Mouse (Mus musculus) limb, embryonic 12.5 days (tissue): ENCODE measurements at regions not wholly inside any gene's neighbourhood (a gene's known extent, or its start where the extent isn't known, plus 50 kb on each side); places are given as distances from the start of the nearest gene placed in this dataset.

Source experiments
- ATAC-seq: fragments of 200-750 bp; cut with Nextera tagmentation; 2 replicates; pipeline ENCODE4 v1.8.0; 2017; ENCODE audit warnings: low read depth, moderate TSS enrichment; ENCODE audit not compliant: insufficient number of reproducible peaks, insufficient read depth, low FRiP score, low TSS enrichment
- H3K27ac ChIP-seq: fragments of 300-500 bp; sonication (generic); 2 replicates; pipeline ENCODE4 v1.5.1; 2016; ENCODE audit warnings: mild to moderate bottlenecking, moderate library complexity
- H3K27me3 ChIP-seq: fragments of 300-500 bp; sonication (generic); 2 replicates; pipeline ENCODE4 v1.6.1; 2016; ENCODE audit warnings: mild to moderate bottlenecking, moderate library complexity
- H3K36me3 ChIP-seq: fragments of 300-500 bp; sonication (generic); 2 replicates; pipeline ENCODE4 v1.6.1; 2016; ENCODE audit warnings: mild to moderate bottlenecking, moderate library complexity
- H3K4me1 ChIP-seq: fragments of 300-500 bp; sonication (generic); replicated peaks from 2 replicates; pipeline ENCODE4 v1.6.1; 2016
- H3K4me2 ChIP-seq: fragments of 300-500 bp; sonication (generic); 2 replicates; pipeline ENCODE4 v1.6.1; 2016; ENCODE audit warnings: mild to moderate bottlenecking, moderate library complexity
- H3K4me3 ChIP-seq: fragments of 300-500 bp; sonication (generic); replicated peaks from 2 replicates; pipeline ENCODE4 v1.5.1; 2016; ENCODE audit warnings: mild to moderate bottlenecking
- H3K9ac ChIP-seq: fragments of 300-500 bp; sonication (generic); replicated peaks from 2 replicates; pipeline ENCODE4 v1.6.1; 2016; ENCODE audit warnings: mild to moderate bottlenecking, moderate library complexity
- H3K9me3 ChIP-seq: fragments of 300-500 bp; sonication (generic); 2 replicates; pipeline ENCODE4 v1.6.1; 2016; ENCODE audit warnings: mild to moderate bottlenecking, moderate library complexity
- WGBS: fragments of 180-500 bp; shearing (Covaris S2); methylation state at CpG from one replicate; pipeline ENCODE4 v1.1.7; 2016; 5-methylcytosine and 5-hydroxymethylcytosine counted together

DNA sequence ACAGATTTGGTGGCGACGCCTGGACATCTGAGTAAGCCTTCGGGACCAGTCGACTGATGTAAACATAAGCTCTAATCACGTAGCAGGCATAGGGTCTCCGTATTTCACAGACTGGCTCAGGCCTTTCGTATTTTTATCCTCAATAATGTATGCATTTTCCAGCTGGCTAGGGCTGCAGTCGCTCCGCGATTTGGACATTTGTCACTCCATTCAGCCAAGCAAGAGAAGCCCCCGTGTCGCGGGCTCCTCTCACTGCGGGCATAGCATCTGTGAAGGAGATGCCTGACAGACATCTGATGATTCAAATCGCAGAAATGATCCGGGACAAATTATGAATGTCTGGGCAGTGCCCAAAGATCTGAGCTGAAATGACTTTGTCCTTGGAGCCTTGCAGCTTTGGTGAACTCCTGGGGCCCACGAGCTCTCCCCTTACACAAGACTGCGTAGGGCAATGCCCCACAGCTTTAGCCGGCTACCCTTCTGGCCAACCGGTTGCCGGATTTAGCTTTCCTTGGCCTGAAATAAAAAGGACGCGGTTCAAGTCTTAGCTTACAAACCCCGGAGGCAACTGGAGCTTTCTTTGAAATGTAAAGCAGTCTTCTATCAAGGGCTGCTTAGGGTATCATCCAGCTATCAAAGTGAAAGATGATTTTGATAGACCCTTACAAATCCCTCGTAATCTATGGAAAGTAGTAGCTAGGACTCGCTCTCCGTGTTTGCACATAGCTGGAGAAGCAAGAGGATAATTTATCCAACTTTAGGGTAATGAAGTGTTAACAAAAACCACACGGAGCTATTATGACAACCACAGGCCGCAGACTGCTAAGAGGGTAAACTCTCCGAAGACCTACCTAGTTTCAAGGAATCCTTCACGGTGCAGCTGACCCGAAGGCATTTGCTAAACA, 270.6 kb downstream of the Etnk1 start:
- Histone ChIP-seq H3K27ac (peak overlapping the region; percentile 47; the same call in 1 of the 2 replicates), H3K4me3 (no peak overlapping the region), H3K27me3 (peaks cover 34% of the 10 kb centered on the region), H3K4me2 (peak overlapping the region; percentile 33), H3K9ac (no peak overlapping the region), H3K4me1 (peaks cover 30% of the 10 kb centered on the region), H3K9me3 (no peaks in the 10 kb centered on the region), H3K36me3 (no peaks in the 10 kb centered on the region)
- no peak for ATAC-seq
- WGBS: 50% methylated on average over 32 of the region's 32 CpGs

DNA sequence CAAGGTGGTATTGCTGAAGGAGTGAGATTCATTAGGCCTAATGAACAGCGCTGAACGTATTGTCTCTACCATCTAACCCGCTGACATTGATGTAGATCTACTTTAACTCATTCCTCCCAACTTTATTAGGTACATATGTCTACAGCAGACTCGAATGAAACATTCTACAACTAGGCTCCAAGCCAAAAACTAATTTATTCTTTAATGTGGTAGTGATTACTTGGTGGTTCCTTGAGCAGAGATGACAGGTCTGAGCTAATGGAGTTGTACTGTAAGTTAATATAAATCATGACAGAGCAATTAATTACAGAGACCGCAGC, 271.2 kb downstream of the Etnk1 start:
- Histone ChIP-seq H3K4me3 (no peak overlapping the region), H3K36me3 (no peaks in the 10 kb centered on the region), H3K4me2 (peak overlapping the region; percentile 15), H3K27me3 (peaks cover 32% of the 10 kb centered on the region), H3K9me3 (no peaks in the 10 kb centered on the region), H3K9ac (no peak overlapping the region), H3K27ac (no peak overlapping the region), H3K4me1 (peaks cover 30% of the 10 kb centered on the region)
- no peak for ATAC-seq
- 28% methylated on average over 5 of the region's 5 CpGs for WGBS

DNA sequence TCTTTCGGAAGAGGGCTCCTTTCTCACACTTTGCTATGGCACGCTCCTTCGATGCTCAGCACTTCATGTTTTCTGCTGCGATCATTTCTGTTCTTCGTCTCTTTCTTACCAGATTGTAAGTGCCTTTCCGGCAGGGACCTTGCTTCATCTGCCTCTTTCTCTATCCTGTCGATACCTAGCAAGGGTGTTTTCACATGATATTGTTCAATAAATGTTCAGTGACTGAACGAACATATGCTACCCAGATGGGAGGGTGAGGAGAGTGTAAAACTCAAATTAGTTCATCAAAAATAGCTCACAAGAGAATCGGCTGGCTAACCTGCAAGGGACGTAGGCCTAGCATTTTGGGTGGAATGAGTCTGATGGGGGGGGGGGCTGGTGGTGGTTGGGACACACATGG, 272.5 kb downstream of the Etnk1 start:
- H3K27me3 ChIP-seq: peaks cover 27% of the 10 kb centered on the region
- H3K9me3 ChIP-seq: no peaks in the 10 kb centered on the region
- H3K4me1 ChIP-seq: peaks cover 30% of the 10 kb centered on the region
- 62% methylated on average over 10 of the region's 10 CpGs for WGBS
- H3K36me3 ChIP-seq: no peaks in the 10 kb centered on the region
- H3K27ac ChIP-seq: no peak overlapping the region
- no peak overlapping the region for H3K9ac ChIP-seq
- ATAC-seq: no peak
- no peak overlapping the region for H3K4me3 ChIP-seq
- H3K4me2 ChIP-seq: no peak overlapping the region

DNA sequence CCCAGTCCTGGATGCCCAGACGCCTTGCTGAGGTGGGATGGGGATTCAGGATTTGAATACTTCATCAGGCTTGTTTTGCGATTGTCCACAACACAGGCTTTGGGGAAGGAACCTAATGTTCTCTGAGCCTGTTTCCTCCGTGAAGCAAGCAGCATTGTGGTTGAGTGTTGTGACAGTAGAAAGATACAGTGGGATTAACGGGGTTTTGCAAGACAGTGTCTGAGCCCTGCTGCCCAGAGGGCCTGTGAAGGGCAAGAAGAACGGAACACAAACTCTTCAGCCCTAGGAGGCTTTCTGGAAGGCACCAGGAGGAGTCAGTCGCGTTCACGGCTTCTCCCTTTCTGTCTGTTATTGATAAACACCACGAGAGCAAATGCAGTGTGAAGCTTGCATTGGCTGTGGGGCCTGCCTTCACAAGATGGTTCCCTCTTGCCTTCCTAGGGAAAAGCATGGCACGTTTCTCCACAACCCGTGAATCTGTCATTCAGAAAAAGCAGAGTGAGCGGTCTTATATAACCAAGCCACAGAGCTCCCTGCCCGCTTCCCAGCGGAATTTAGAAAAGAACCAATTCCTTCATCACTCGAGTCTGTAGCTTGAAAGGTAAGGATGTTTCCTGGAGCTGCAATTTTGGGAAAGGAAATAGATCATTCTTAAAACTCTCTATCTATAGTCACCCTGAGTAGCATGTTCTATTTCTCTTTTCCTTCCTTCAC, 273.4 kb downstream of the Etnk1 start:
- ATAC-seq: no peak
- peaks cover 18% of the 10 kb centered on the region; the same call in 1 of the 2 replicates for H3K27me3 ChIP-seq
- WGBS: 80% methylated on average over 15 of the region's 15 CpGs
- no peak overlapping the region for H3K4me2 ChIP-seq
- H3K4me3 ChIP-seq: no peak overlapping the region
- H3K9me3 ChIP-seq: no peaks in the 10 kb centered on the region
- H3K4me1 ChIP-seq: peaks cover 30% of the 10 kb centered on the region
- H3K27ac ChIP-seq: no peak overlapping the region
- H3K36me3 ChIP-seq: no peaks in the 10 kb centered on the region
- H3K9ac ChIP-seq: no peak overlapping the region

DNA sequence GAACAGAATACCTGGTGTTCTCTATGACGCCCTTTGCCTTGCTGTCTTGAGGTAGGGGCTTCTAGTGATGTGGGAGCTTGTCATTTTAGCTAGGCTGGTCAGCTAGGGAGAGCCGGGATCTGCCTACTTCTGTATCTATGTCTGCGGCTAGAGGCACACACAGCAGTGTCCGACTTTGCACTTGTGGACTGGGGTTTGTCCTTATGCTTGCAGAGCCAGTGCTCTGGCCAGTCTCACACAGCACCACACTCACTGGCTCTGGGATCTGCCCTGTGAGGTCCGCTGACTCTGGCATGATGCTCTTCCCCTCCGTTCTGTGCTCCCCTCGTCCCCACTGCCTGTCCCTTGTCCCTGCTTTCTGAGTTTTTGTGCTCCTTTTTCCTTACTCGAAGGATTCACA, 275.3 kb downstream of the Etnk1 start:
- H3K9me3 ChIP-seq: no peaks in the 10 kb centered on the region

DNA sequence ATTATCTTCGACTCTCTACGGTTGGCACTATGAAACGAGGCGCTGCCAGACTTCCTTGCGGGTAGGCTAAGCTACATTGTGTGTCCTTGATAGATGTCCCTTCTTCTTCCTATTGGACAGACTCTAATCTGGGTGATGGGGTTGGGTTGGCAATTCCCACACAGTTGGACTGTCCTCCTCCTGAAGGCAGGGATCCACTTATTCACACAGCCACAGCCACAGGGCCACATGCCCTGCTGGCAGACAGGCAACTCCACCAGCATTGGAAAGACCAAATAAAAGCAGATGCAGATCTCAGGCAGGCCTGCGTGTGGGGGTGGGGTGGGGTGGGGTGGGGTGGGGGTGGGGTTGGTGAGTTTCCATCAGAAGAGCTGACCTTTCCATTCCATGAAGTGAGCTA, 276.4 kb downstream of the Etnk1 start:
- H3K36me3 ChIP-seq: no peaks in the 10 kb centered on the region
- no peak overlapping the region for H3K4me2 ChIP-seq
- WGBS: 88% methylated on average over 6 of the region's 6 CpGs

More for the DNA sequence above, 275.3 kb downstream of the Etnk1 start:
- ATAC-seq: no peak
- H3K9ac ChIP-seq: no peak overlapping the region
- no peak overlapping the region for H3K27ac ChIP-seq
- no peaks in the 10 kb centered on the region for H3K36me3 ChIP-seq
- H3K27me3 ChIP-seq: peaks cover 26% of the 10 kb centered on the region
- peaks cover 25% of the 10 kb centered on the region for H3K4me1 ChIP-seq
- 89% methylated on average over 8 of the region's 8 CpGs for whole genome bisulfite sequencing
- H3K4me2 ChIP-seq: no peak overlapping the region
- no peak overlapping the region for H3K4me3 ChIP-seq

DNA sequence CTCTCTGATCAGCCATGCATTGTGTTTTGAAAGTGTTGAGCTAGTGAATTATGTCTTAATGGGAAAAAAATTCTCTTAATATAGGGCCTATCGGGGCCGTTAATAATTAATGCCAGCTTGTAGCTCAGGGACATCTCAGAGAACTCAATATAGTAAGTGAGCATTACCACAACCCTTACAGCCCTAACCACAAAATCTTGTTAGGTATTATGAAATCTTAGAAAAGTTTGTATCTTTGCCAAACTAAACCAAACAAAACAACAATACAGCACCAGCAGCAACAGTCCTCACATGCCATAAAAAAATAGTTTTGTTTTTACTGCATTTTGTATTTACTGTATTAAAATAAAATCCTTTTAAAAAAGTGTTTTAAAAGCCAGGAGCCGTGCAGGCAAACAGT, 277.8 kb downstream of the Etnk1 start:
- ATAC-seq: no peak
- H3K27ac ChIP-seq: no peak overlapping the region
- H3K4me3 ChIP-seq: no peak overlapping the region
- 66% methylated on average over 3 of the region's 3 CpGs for WGBS
- H3K36me3 ChIP-seq: no peaks in the 10 kb centered on the region
- H3K9ac ChIP-seq: no peak overlapping the region
- H3K4me1 ChIP-seq: peaks cover 7% of the 10 kb centered on the region; the same call in 1 of the 2 replicates
- H3K4me2 ChIP-seq: no peak overlapping the region
- peaks cover 38% of the 10 kb centered on the region for H3K27me3 ChIP-seq
- H3K9me3 ChIP-seq: no peaks in the 10 kb centered on the region

More for the DNA sequence above, 276.4 kb downstream of the Etnk1 start:
- Histone ChIP-seq H3K4me3 (no peak overlapping the region), H3K9ac (no peak overlapping the region), H3K27ac (no peak overlapping the region), H3K4me1 (peaks cover 14% of the 10 kb centered on the region), H3K27me3 (peaks cover 29% of the 10 kb centered on the region), H3K9me3 (no peaks in the 10 kb centered on the region)
- ATAC-seq: no peak

DNA sequence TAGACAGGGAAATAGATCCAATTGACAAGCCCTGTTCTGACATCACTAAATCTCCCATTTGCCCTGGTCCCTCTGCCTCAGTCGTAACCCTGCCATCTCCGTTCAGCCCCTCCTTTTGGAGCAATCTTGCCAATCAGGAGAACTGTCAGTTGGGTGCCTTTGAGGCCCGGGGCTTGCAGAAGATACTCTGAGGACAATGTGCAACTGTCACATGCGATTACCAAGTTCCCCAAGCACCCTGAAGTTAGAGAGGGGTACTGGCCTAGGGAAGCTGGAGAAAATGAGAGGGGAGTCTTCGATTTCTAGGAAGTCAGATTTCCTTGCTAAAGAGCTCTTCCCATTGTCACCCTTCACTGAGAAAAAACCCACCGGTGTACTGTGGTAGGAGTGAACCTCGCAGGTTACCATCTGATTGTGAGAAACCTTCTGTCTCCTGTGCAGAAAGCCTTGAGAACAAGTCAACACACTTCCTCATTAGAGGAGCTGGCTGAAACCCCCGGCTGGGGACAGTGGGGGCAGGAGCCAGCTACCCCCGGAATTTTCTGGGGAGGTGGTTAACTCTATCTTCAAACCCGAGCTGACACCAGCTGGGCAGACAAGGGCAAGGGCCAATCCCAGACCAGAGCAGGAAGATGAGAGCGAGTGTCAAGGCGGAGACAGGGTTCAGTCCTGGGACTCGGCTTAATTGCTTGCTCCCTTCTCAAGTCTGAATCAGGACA, 279.0 kb downstream of the Etnk1 start:
- 79% methylated on average over 13 of the region's 13 CpGs for WGBS
- H3K9ac ChIP-seq: no peak overlapping the region
- no peak overlapping the region for H3K4me3 ChIP-seq
- peaks cover 31% of the 10 kb centered on the region for H3K27me3 ChIP-seq
- no peaks in the 10 kb centered on the region for H3K36me3 ChIP-seq
- no peak overlapping the region for H3K27ac ChIP-seq
- peaks cover 5% of the 10 kb centered on the region; the same call in 1 of the 2 replicates for H3K9me3 ChIP-seq
- H3K4me1 ChIP-seq: no peaks in the 10 kb centered on the region
- no peak overlapping the region for H3K4me2 ChIP-seq
- no peak for ATAC-seq

DNA sequence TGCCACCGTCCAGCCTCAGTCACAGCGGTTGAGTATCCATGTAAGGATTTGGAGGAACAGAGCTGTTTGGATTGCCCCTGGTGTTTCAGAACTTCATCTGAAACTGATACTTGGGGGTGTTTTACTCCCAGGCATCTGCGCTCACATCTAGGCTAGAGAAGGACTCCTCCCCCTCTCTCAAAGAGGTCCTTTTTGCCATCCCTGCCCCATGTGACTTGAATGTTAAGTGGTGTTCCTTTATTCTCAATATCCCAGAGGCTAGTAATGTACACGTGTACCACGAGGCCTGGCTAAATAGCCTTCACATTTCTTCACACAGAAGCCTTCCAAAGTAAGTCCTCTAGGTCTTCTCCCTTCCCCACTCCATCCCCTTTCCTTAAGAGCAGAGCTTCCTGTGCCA, 280.0 kb downstream of the Etnk1 start:
- no peak overlapping the region for H3K4me3 ChIP-seq
- H3K36me3 ChIP-seq: no peaks in the 10 kb centered on the region
- H3K4me1 ChIP-seq: no peaks in the 10 kb centered on the region
- ATAC-seq: no peak
- 84% methylated on average over 5 of the region's 5 CpGs for WGBS
- no peak overlapping the region for H3K4me2 ChIP-seq
- H3K9ac ChIP-seq: no peak overlapping the region
- peaks cover 8% of the 10 kb centered on the region; the same call in 1 of the 2 replicates for H3K9me3 ChIP-seq
- peaks cover 28% of the 10 kb centered on the region for H3K27me3 ChIP-seq
- no peak overlapping the region for H3K27ac ChIP-seq

DNA sequence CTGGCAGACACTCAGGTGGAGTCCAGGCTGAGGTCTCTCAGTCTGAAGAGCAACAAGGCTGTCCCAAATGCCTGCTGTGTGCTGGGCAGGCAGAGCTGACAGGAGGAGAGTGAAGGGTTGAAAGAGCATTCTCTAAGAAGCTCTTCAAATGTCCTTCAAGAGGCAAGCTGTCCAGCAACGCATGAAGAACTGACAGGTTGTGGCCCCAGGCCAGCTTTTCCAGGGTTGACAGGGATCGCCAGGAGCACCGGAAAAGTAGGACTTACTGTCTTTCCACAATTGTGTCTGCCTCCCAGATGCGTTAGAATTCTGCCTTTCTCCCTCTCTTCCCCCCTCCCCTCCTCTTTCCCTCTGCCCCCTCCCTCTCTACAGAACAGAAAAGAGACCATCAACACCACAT, 282.1 kb downstream of the Etnk1 start:
- Histone ChIP-seq H3K9ac (no peak overlapping the region), H3K4me3 (no peak overlapping the region), H3K4me2 (no peak overlapping the region), H3K9me3 (peaks cover 8% of the 10 kb centered on the region; the same call in 1 of the 2 replicates), H3K4me1 (no peaks in the 10 kb centered on the region), H3K36me3 (no peaks in the 10 kb centered on the region), H3K27ac (no peak overlapping the region), H3K27me3 (peaks cover 24% of the 10 kb centered on the region)
- ATAC-seq: no peak
- 79% methylated on average over 4 of the region's 4 CpGs for WGBS

DNA sequence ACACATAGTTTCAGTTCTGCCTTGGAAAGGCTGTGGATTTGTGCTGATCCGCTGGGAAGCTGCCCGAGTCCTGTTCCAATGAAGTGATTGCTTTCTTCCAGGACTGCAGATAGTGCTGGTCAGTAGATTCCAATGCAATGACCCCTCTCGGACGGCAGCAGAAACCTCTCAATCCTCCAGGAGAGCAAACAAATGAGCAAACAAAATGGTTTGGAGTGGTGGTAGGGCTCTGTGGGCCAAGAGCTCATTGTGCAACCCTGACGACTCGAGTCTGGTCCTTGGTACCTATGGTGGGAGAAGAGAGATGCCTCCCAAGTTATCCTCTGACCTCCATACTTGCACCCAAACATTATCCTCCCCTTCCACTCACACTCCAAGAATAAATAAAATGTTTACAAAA, 284.8 kb downstream of the Etnk1 start:
- Histone ChIP-seq H3K27ac (no peak overlapping the region), H3K27me3 (peaks cover 17% of the 10 kb centered on the region; the same call in 1 of the 2 replicates), H3K4me2 (no peak overlapping the region), H3K4me3 (no peak overlapping the region), H3K4me1 (no peaks in the 10 kb centered on the region), H3K9me3 (peaks cover 8% of the 10 kb centered on the region; the same call in 1 of the 2 replicates), H3K9ac (no peak overlapping the region), H3K36me3 (no peaks in the 10 kb centered on the region)
- ATAC-seq: no peak
- 93% methylated on average over 6 of the region's 6 CpGs for WGBS
